Mouse (Mus musculus) cerebellum, postnatal 36 days (tissue): ENCODE results near the gene Sin3b.
"Not testable (repeated sequence)": the region's sequence is repeated elsewhere in the genome, so short reads cannot be mapped to it uniquely, and the experiment has no call there.

Source experiments
- DNase-seq, 2 experiments: peaks; one replicate each; pipeline ENCODE4 v3.0.0; 2021 to 2022; ENCODE audit warnings: mixed read lengths in 2 of 2

The Sin3b gene

GRCm38 (mm10) chr8:72722769-72723650 is at the start of gene Sin3b:
Gene Sin3b (plus strand): TSS chr8:72723285.
- peak; percentile 90 to 93 for DNase-seq

- no peak for DNase-seq
Measured at GRCm38 (mm10) chr8:72674184-72674583, 48.9 kb upstream of the Sin3b start.

GRCm38 (mm10) chr8:72676436-72676835 is 46.6 kb upstream of the Sin3b start:
- DNase-seq = no peak

DNA sequence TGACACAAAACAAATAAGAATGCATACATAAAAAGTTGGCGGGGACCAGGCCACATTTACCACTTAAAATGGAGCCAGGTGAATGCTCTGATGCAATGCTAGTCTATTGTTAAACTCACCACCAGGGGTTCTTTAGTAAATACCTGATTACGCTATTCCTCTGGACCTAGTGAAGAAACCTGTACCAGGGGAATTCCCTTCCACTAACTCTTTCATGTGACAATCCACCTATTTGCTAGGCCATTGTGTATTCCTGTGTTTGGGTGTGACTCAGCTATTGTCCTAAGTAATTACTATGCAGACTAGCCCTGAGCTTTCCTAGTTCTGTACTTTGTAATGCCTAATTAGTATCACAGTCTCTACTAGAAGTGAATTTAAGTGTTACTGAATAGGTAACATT is 46.2 kb upstream of the Sin3b start:
- DNase-seq = not testable (repeated sequence)

DNA sequence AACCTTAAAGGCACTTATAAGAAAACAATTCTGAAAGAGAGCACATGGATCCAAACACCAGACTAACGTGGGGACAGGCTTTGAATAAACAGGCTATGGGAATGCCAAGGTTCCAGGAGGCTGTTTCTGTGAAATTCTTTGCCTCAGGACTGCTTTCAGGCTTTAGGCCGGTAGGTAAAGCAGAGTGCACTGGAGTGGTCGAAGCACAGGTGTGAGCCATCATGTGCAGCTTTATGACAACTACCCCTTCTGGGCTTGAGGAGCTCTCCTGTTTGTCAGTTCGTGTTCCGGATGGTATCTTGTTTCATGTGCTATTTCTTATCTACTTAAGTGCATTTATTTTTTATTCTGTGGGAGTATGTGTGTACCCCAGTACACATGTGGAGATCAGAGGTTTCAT is 45.8 kb upstream of the Sin3b start:
- no peak for DNase-seq

DNA sequence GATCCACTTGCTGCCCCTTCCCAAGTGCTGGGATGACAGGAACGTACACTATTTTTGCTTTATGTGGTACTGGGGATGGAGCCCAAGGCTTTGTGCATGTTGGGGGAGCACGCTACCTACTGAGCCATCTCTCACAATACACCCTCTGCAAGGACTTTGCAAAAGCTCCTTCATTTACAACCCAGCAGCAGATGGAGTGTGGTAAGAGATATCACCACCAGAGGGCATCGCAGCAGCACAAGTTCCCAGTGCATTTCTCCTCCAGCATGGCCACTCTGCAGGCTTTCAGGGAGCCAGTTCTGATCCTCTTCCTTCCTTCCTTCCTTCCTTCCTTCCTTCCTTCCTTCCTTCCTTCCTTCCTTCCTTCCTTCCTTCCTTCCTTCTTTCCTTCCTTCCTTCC is 43.0 kb upstream of the Sin3b start:
- DNase-seq = peak; percentile 54 to 61

GRCm38 (mm10) chr8:72682051-72682687 is 40.9 kb upstream of the Sin3b start:
- no peak for DNase-seq

GRCm38 (mm10) chr8:72683010-72683521 is 40.0 kb upstream of the Sin3b start:
- DNase-seq = no peak

DNA sequence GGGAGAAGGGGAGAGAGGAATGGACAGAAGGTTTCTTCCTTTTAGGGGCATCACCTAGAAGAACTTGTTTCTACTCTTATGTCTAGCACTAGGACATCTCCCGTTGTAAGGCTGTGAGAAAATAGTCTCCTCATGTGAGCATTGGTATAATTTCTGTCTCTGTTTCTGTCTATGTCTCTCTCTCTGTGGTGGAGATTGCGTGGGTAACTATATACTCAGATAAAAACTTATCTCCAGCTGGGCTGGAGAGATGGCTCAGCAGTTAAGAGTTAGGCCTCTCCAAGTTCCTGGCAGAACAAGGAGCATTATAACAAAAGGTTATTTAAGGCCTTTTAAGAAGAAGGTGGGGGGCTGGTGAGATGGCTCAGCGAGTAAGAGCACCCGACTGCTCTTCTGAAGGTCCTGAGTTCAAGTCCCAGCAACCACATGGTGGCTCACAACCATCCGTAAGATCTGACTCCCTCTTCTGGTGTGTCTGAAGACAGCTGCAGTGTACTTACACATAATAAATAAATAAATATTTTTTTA is 39.4 kb upstream of the Sin3b start:
- not testable (repeated sequence) for DNase-seq

DNA sequence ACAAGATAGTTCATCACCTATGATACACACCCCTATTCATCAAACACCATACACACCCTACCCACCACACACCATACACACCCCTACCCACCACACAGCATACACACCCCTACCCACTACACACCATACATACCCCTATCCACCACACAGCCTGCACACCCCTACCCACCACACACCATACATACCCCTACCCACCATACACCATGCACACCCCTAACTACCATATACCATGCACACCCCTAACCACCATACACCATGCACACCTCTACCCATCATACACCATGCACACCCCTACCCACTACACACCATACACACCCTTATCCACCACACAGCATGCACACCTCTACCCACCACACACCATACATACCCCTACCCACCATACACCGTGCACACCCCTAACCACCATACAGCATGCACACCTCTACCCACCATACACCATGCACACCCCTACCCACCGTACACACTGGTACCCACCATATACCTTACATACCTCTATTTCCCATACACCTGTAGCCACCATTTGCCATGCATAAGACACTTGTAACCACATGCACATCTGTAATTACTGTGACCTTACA is 24.6 kb upstream of the Sin3b start:
- no peak for DNase-seq

DNA sequence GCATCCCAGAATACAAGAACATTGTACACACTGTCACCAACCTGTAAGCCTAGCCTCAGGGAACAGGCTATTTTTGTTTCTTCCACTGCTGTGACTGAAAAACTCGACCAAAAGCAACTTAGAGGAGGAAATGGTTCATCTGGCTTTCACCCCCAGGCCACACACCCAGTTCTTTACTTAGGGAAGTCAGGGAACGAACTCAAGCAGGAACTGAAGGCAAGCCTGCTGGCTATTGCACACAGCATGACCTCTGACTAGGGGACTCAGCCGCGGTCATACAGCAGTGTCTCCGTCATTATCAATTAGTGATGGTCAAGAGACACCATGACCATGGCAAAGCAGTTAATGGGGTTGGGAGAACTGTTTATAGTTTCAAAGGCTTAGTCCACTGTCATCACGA is 10.5 kb upstream of the Sin3b start:
- no peak for DNase-seq

GRCm38 (mm10) chr8:72716594-72716993 is 6.5 kb upstream of the Sin3b start:
- DNase-seq = no peak

DNA sequence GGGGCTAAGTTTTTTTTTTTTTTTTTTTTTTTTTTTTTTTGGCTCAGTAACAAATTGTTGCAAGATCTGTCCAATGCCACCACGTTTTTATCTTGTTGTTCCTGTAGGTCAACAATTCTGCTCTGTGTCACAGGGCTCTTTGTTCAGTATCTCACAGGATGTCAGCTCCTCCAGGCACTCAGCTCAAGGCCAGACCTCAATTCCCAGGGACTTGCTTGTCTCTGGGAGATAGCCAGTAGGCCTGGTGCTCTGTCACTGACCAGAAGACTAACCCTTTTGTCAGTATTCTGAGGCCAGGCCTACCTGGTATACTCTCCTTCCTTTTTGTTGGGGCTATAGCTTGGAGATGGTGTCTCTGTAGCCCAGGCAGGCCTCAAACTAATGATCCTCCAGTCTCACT is 2.5 kb upstream of the Sin3b start:
- DNase-seq = no peak

DNA sequence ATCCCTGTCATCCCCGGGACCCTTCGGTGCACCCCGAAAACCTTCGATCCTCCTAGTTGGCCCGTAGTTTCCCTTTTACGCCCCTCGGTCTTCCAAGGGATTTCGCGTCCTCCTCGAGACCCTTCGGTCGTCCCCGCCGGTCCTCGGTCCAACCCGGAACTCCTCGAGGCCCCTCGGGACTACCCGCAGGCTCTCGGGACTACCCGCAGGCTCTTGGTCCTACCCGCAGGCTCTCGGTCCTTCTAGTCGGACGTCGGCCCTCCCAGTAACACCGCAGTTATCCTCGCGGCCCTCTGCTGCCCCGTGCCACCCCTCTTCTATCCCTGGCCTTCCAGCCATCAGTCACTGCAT is 541 bp downstream of the Sin3b start:
- DNase-seq = peak in 1 of 2 experiments; percentile 18

DNA sequence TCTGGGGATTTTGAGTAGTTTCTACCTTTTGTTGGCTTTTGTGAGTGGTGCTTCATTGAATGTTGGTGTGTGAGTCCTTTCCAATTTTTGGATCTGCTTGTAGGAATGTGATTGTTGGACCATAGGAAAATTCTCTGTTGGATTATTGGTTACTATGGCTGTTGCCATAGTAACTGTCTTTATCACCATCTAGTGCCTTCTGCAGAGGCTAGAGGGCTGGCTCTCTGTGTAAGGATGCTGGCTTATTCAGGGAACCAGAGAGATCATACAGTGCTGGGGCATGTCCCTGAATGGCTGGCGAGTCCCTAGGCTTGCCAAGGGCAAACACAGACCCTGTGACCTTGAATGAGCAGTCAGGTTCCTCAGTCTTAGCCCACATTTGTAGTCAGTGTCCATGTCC is 5.6 kb downstream of the Sin3b start:
- DNase-seq = no peak

- no peak for DNase-seq
Measured at GRCm38 (mm10) chr8:72735001-72735400, 11.9 kb downstream of the Sin3b start.

GRCm38 (mm10) chr8:72736868-72737267 is 13.8 kb downstream of the Sin3b start:
- DNase-seq = no peak

DNA sequence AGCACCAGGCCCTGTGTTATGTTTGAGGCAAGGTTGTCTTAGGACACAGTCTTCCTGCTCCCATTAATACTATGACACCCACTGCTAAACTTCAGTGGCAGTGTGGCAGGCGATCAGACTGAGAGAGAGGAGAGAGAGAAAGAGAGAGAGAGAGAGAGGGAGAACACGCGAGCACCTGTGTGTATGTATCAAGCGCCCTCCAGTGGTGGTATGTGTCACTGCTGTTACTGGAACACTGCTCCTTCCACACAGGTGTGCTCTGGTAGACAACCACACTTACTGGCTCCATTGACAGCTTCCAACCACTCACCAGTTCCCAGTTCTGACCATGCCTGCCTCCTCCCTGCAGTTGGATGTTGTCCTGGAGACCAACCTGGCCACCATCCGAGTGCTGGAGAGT is 23.0 kb downstream of the Sin3b start:
- DNase-seq = peak; percentile 49 to 50

- DNase-seq = no peak
Measured at GRCm38 (mm10) chr8:72749846-72750245, 26.8 kb downstream of the Sin3b start.

GRCm38 (mm10) chr8:72750266-72750665 is 27.2 kb downstream of the Sin3b start:
- DNase-seq = no peak

- DNase-seq = no peak
Measured at GRCm38 (mm10) chr8:72751126-72751525, 28.0 kb downstream of the Sin3b start.

DNA sequence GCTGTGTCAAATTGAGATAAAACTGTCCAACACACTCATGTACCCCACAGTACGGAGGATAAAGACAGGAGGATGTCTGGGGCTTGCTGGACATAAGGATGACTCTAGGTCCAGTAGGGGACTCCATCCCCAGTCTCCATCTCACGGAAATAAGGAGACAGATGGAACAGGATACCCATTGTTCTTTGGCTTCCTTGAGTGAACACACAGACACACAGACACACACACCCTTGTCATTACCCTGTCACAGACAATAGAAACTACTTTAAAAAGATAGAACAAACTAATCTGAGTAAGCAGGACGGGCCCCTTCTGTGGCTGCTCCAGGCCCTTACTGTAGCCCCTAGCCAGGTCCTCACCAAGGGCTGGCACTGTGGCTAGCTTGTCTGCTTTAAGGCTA is 29.2 kb downstream of the Sin3b start:
- DNase-seq = no peak

GRCm38 (mm10) chr8:72753165-72753564 is 30.1 kb downstream of the Sin3b start:
- DNase-seq = no peak

GRCm38 (mm10) chr8:72753781-72754180 is 30.7 kb downstream of the Sin3b start:
- peak in 1 of 2 experiments; percentile 1 for DNase-seq
